Mouse (Mus musculus) myocyte (in vitro differentiated cells): Measurements from ENCODE around the gene 7420426K07Rik.

Experiments
- E2F4 ChIP-seq: IDR thresholded peaks from one replicate; pipeline ENCODE4 v1.6.1; 2011; ENCODE audit warnings: mild to moderate bottlenecking, control low read depth, moderate library complexity; ENCODE audit not compliant: insufficient read depth
- MAX ChIP-seq: IDR thresholded peaks from one replicate; pipeline ENCODE4 v1.6.1; 2011; ENCODE audit warnings: low read depth, mild to moderate bottlenecking, control low read depth
- MYOD1 ChIP-seq, 3 experiments: IDR thresholded peaks; one replicate each; pipeline ENCODE4 v1.6.1; 2011; ENCODE audit warnings: control low read depth in 2 of 3, low read depth in 2 of 3, mild to moderate bottlenecking in 2 of 3, moderate library complexity in 1 of 3; ENCODE audit not compliant: insufficient read length in 2 of 3, control insufficient read depth in 1 of 3
- MYOG ChIP-seq, 3 experiments: IDR thresholded peaks; one replicate each; pipeline ENCODE4 v1.6.1; 2011; ENCODE audit warnings: control low read depth in 2 of 3, low read depth in 2 of 3, mild to moderate bottlenecking in 2 of 3; ENCODE audit not compliant: insufficient read length in 2 of 3, control insufficient read depth in 1 of 3, insufficient read depth in 1 of 3
- POLR2A ChIP-seq: IDR thresholded peaks from one replicate; pipeline ENCODE4 v1.6.1; 2011; ENCODE audit warnings: low read depth, mild to moderate bottlenecking, control low read depth, moderate library complexity; ENCODE audit not compliant: insufficient read length
- SRF ChIP-seq: IDR thresholded peaks from one replicate; pipeline ENCODE4 v1.6.1; 2011; ENCODE audit warnings: low read depth; ENCODE audit not compliant: control insufficient read depth, insufficient read length
- TCF12 ChIP-seq: IDR thresholded peaks from one replicate; pipeline ENCODE4 v1.6.1; 2011; ENCODE audit warnings: mild to moderate bottlenecking, control low read depth; ENCODE audit not compliant: poor library complexity, insufficient read depth, severe bottlenecking
- USF1 ChIP-seq: IDR thresholded peaks from one replicate; pipeline ENCODE4 v1.6.1; 2011; ENCODE audit warnings: low read depth, mild to moderate bottlenecking, control low read depth, moderate library complexity

DNA sequence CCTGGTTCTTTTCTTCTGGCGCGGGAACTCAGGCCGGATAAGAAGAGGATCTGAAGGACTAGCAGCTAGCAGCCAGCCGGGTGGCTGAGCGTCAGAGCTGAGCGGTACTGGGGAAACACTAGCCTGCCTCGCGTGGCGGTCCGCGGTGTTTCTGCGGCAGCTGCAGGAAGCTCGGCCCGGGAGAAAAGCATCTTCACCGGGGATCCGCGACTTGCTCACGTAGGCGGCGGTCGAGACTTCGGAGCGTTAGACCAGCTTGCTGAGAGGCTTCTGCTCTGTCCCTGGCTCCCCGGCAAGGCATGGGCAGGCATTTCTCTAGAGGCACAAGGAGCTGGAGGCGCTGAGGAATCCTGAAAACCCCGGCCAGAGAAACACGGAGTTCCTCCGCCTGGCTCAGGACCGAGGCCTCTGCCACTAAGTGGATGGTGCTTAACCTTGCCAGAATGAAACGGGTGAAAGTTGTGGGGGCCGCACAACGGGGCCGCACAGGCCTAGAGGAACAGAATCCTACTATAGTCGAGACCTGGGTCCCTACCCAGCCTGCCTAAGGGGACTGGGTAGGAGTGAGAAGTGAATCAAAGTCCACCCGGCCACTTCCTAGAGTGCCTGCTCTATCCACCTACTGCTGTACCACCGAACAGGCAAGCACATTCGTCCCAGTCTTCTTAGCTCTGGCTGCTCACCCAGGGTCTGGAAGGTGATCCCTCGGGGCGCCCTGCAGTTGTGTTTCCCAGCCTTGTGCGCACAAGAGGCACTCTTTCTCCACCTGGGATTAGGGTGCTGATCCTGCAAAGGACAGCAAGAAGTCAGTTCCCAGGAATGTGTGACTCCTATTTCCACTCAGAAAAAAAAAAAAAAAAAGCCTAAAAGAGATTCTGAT is 49.5 kb downstream of the 7420426K07Rik start:
- TF ChIP-seq MAX (no peak), USF1 (no peak), POLR2A (no peak), E2F4 (no peak), MYOD1 (IDR thresholded peaks at IDR 0.05; ENCODE audit: control insufficient read depth in 1 of 3, insufficient read length in 2 of 3, low read depth in 2 of 3) (no peak), TCF12 (no peak), SRF (no peak), MYOG (IDR thresholded peaks at IDR 0.05; ENCODE audit: control insufficient read depth in 1 of 3, insufficient read depth in 1 of 3, insufficient read length in 2 of 3, low read depth in 2 of 3) (no peak)
